Mouse (Mus musculus): Measurements from ENCODE around the gene Eif3b.

The Eif3b gene

GRCm38 (mm10) chr5:140419442-140420080 is 433 bp downstream of the Eif3b start:
- TF ChIP-seq GATA4 (IDR thresholded peaks at IDR 0.05; ENCODE audit: insufficient replicate concordance, low read length): no peak

- no peak for TF ChIP-seq GATA4 (IDR thresholded peaks at IDR 0.05; ENCODE audit: insufficient replicate concordance, low read length)
Observed at GRCm38 (mm10) chr5:140420616-140421015, 1.5 kb downstream of the Eif3b start.

- TF ChIP-seq GATA4 (IDR thresholded peaks at IDR 0.05; ENCODE audit: insufficient replicate concordance, low read length): no peak
Observed at GRCm38 (mm10) chr5:140425016-140425783, 6.1 kb downstream of the Eif3b start.

GRCm38 (mm10) chr5:140441406-140441805 is 22.3 kb downstream of the Eif3b start:
- no peak for TF ChIP-seq GATA4 (IDR thresholded peaks at IDR 0.05; ENCODE audit: insufficient replicate concordance, low read length)

GRCm38 (mm10) chr5:140444012-140444411 is 24.9 kb downstream of the Eif3b start:
- peak; percentile 31; the same call in 1 of the 2 replicates for TF ChIP-seq GATA4 (IDR thresholded peaks at IDR 0.05; ENCODE audit: insufficient replicate concordance, low read length)

- TF ChIP-seq GATA4 (IDR thresholded peaks at IDR 0.05; ENCODE audit: insufficient replicate concordance, low read length): no peak
Observed at GRCm38 (mm10) chr5:140445345-140445744, 26.2 kb downstream of the Eif3b start, which contains the start of gene Gm4869. Gene Gm4869 (plus strand): TSS chr5:140445645.

GRCm38 (mm10) chr5:140446054-140446453 is 26.9 kb downstream of the Eif3b start:
- no peak for TF ChIP-seq GATA4 (IDR thresholded peaks at IDR 0.05; ENCODE audit: insufficient replicate concordance, low read length)

- TF ChIP-seq GATA4 (IDR thresholded peaks at IDR 0.05; ENCODE audit: insufficient replicate concordance, low read length): no peak
Observed at GRCm38 (mm10) chr5:140454488-140454887, 35.4 kb downstream of the Eif3b start.

GRCm38 (mm10) chr5:140455466-140455865 is 36.3 kb downstream of the Eif3b start:
- no peak for TF ChIP-seq GATA4 (IDR thresholded peaks at IDR 0.05; ENCODE audit: insufficient replicate concordance, low read length)

GRCm38 (mm10) chr5:140461476-140461875 is 42.3 kb downstream of the Eif3b start:
- no peak for TF ChIP-seq GATA4 (IDR thresholded peaks at IDR 0.05; ENCODE audit: insufficient replicate concordance, low read length)

GRCm38 (mm10) chr5:140464943-140465342 is 45.8 kb downstream of the Eif3b start:
- no peak for TF ChIP-seq GATA4 (IDR thresholded peaks at IDR 0.05; ENCODE audit: insufficient replicate concordance, low read length)

- no peak for TF ChIP-seq GATA4 (IDR thresholded peaks at IDR 0.05; ENCODE audit: insufficient replicate concordance, low read length)
Observed at GRCm38 (mm10) chr5:140472336-140472735, 53.2 kb downstream of the Eif3b start.

GRCm38 (mm10) chr5:140481458-140481857 is 62.3 kb downstream of the Eif3b start:
- TF ChIP-seq GATA4 (IDR thresholded peaks at IDR 0.05; ENCODE audit: insufficient replicate concordance, low read length): no peak

GRCm38 (mm10) chr5:140491142-140491541 is 72.0 kb downstream of the Eif3b start:
- TF ChIP-seq GATA4 (IDR thresholded peaks at IDR 0.05; ENCODE audit: insufficient replicate concordance, low read length): no peak

- TF ChIP-seq GATA4 (IDR thresholded peaks at IDR 0.05; ENCODE audit: insufficient replicate concordance, low read length): no peak
Observed at GRCm38 (mm10) chr5:140492684-140493233, 73.6 kb downstream of the Eif3b start.
